Mouse (Mus musculus) testis, adult 2 months (tissue): ENCODE results near the gene Mfsd6.

ENCODE experiments used
- CTCF ChIP-seq: fragments of 200-500 bp; IDR thresholded peaks from 2 replicates; pipeline ENCODE4 v1.5.1; 2012; ENCODE audit warnings: low read depth, mild to moderate bottlenecking, inconsistent platforms, low read length, moderate library complexity; ENCODE audit not compliant: control insufficient read depth, insufficient read depth, insufficient replicate concordance
- POLR2A ChIP-seq: fragments of 200-500 bp; IDR thresholded peaks from 2 replicates; pipeline ENCODE4 v1.6.1; 2012; ENCODE audit warnings: low read depth, mild to moderate bottlenecking, inconsistent platforms, low read length, moderate library complexity; ENCODE audit not compliant: control insufficient read depth

DNA sequence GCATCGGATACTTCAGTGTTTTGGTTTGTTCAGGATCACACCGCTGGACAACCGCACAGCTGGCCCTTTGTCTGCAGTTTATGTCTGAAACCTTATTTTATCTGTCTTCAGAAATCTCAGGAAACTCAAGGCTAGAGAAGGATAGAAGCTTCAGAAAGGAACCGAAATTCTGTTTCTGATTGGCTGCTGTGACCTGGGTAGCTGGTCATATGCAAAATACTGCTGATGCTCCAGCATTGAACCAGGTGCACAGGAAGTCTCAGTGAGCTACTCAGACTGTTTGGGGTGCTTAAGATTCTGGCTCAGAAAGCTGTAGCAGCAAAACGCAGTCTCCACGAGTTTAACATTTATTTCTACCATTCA lies 96.3 kb downstream of the Mfsd6 start:
- no peak for TF ChIP-seq CTCF
- no peak for TF ChIP-seq POLR2A
